ENCODE assay signal across 18 mouse cellular contexts in genomic region chr7:36678510-36678909, GRCm38 (mm10). TPM values are rescaled to one million over a fixed set of nuclear protein-coding genes. Genes with fewer than 3 reads are reported as not detected.
DNase-seq lines count a peak whose midpoint lies in the region; ATAC-seq lines count a peak whose summit lies in the region.
"Had no signal": no experiment of that assay in that cellular context is flagged by ENCODE, and none has a peak within 500 bp of the region (broad histone marks: within the 10 kb centered on the region; RNA-seq: fewer than 3 reads in every experiment).

No protein-coding gene starts in this region.

- no peak for ATAC-seq in kidney, embryonic 15.5 days (replicated peaks; ENCODE audit: low FRiP score)
- ATAC-seq in forebrain, embryonic 14.5 days: no peak
- ATAC-seq in neural tube, embryonic 12.5 days (ENCODE audit: low FRiP score, low read depth): 0 out of 2 replicates have a peak, but pooled peaks have one; percentile 31

- no peak overlapping the region for H3K9ac ChIP-seq in kidney, embryonic 15.5 days
- H3K9ac ChIP-seq in forebrain, embryonic 14.5 days (ENCODE audit: low read length): no peak overlapping the region
- H3K9ac ChIP-seq in neural tube, embryonic 12.5 days: no peak overlapping the region
- H3K9ac ChIP-seq: embryonic facial prominence, embryonic 12.5 days; heart, embryonic 15.5 days; limb, embryonic 15.5 days had no signal

- H3K27ac ChIP-seq in kidney, embryonic 15.5 days: no peak overlapping the region
- H3K27ac ChIP-seq in forebrain, embryonic 14.5 days (ENCODE audit: low read depth, low read length): no peak overlapping the region
- no peak overlapping the region for H3K27ac ChIP-seq in neural tube, embryonic 12.5 days
- H3K27ac ChIP-seq: embryonic facial prominence, embryonic 12.5 days; heart, embryonic 15.5 days; limb, embryonic 15.5 days had no signal

- H3K27me3 ChIP-seq in kidney, embryonic 15.5 days: peaks cover 68% of the 10 kb centered on the region
- H3K27me3 ChIP-seq in forebrain, embryonic 14.5 days (replicated peaks; ENCODE audit: control insufficient read depth, insufficient read depth, low read length): 0 out of 2 replicates have a peak, but pooled peaks cover 3% of the 10 kb centered on the region
- peaks cover 6% of the 10 kb centered on the region; the same call in 1 of the 2 replicates for H3K27me3 ChIP-seq in neural tube, embryonic 12.5 days (replicated peaks)
- H3K27me3 ChIP-seq: CH12.LX had no signal

- no peaks in the 10 kb centered on the region for H3K36me3 ChIP-seq in kidney, embryonic 15.5 days
- no peaks in the 10 kb centered on the region for H3K36me3 ChIP-seq in forebrain, embryonic 14.5 days (ENCODE audit: control insufficient read depth, insufficient read depth, low read length)
- H3K36me3 ChIP-seq in neural tube, embryonic 12.5 days: no peaks in the 10 kb centered on the region
- H3K36me3 ChIP-seq: embryonic facial prominence, embryonic 12.5 days; heart, embryonic 15.5 days; limb, embryonic 15.5 days had no signal

- 10% methylated on average over 10 of the region's 10 CpGs for WGBS in kidney, embryonic 15.5 days
- 4% methylated on average over 10 of the region's 10 CpGs for WGBS in forebrain, embryonic 14.5 days
- WGBS in neural tube, embryonic 12.5 days: 4% methylated on average over 10 of the region's 10 CpGs

- no peaks in the 10 kb centered on the region for H3K9me3 ChIP-seq in kidney, embryonic 15.5 days (replicated peaks)
- H3K9me3 ChIP-seq in forebrain, embryonic 14.5 days (replicated peaks; ENCODE audit: control insufficient read depth, low read length): no peaks in the 10 kb centered on the region
- no peaks in the 10 kb centered on the region for H3K9me3 ChIP-seq in neural tube, embryonic 12.5 days
- H3K9me3 ChIP-seq: embryonic facial prominence, embryonic 12.5 days; heart, embryonic 15.5 days; limb, embryonic 15.5 days had no signal

- H3K4me2 ChIP-seq in kidney, embryonic 15.5 days: 0 out of 2 replicates have a peak overlapping the region, but pooled peaks have one; percentile 8
- peak overlapping the region; percentile 57; the same call in 1 of the 2 replicates for H3K4me2 ChIP-seq in forebrain, embryonic 14.5 days (ENCODE audit: low read length)
- peak overlapping the region; percentile 65 for H3K4me2 ChIP-seq in neural tube, embryonic 12.5 days (replicated peaks)
- H3K4me2 ChIP-seq: embryonic facial prominence, embryonic 12.5 days; heart, embryonic 15.5 days; limb, embryonic 15.5 days had no signal

- peaks cover 16% of the 10 kb centered on the region for H3K4me1 ChIP-seq in kidney, embryonic 15.5 days
- H3K4me1 ChIP-seq in forebrain, embryonic 14.5 days (ENCODE audit: control insufficient read depth, insufficient read depth, low read length): peaks cover 5% of the 10 kb centered on the region; the same call in 1 of the 2 replicates
- peaks cover 22% of the 10 kb centered on the region for H3K4me1 ChIP-seq in neural tube, embryonic 12.5 days

- DNase-seq in kidney, adult 8-10 months: no peak
- peak; percentile 94 for DNase-seq in R1 (ENCODE audit: low read depth, low spot score)
- DNase-seq in forebrain, embryonic 14.5 days (ENCODE audit: low spot score): no peak
- no peak for DNase-seq in adrenal gland, adult 18-20 months (ENCODE audit: low spot score in 2 of 2)
- DNase-seq in testis, postnatal 10 days (ENCODE audit: low spot score): no peak
- DNase-seq: adrenal gland, postnatal 36 days; cerebellum, adult 11-12 months; gastrocnemius, postnatal 36 days; kidney, postnatal 14 days; layer of hippocampus, postnatal 36 days; lung, adult 2 months; right cerebral cortex, postnatal 14 days had no signal

- H3K4me3 ChIP-seq in kidney, embryonic 15.5 days (replicated peaks): 0 out of 2 replicates have a peak overlapping the region, but pooled peaks have one; percentile 2
- no peak overlapping the region for H3K4me3 ChIP-seq in forebrain, embryonic 14.5 days (ENCODE audit: low read depth, low read length)
- no peak overlapping the region for H3K4me3 ChIP-seq in neural tube, embryonic 12.5 days
- H3K4me3 ChIP-seq: embryonic facial prominence, embryonic 12.5 days; heart, embryonic 15.5 days; limb, embryonic 15.5 days had no signal

RNA-seq across cellular contexts. Expression of gene Tshz3, which starts 19.4 kb away (rescaled TPM):
- 9.1 and 12.3 TPM in 2 replicates for polyA plus RNA-seq in kidney, embryonic 15.5 days (2015; fragmentation: Nextera tagmentation; extraction: Ambion mirVana)
- polyA plus RNA-seq in forebrain, embryonic 14.5 days (2014; fragmentation: Nextera tagmentation; extraction: Ambion mirVana): 10.3 and 13.7 TPM in 2 replicates
- polyA plus RNA-seq in neural tube, embryonic 12.5 days (2016; fragmentation: Nextera tagmentation; extraction: Ambion mirVana): 26.2 and 29.8 TPM in 2 replicates
- 1 to 10 TPM; 3.4 to 3.8 TPM for total RNA-seq in adrenal gland, adult 18-20 months (2021)
- total RNA-seq: CH12.LX had no signal

Comparison
In these comparisons a context has a peak if more than half of its experiments do, and no peak if none do; other contexts are left out.
1. H3K4me2 ChIP-seq: peak in every context shown above with its lines; median percentile 65 in neural tube, embryonic 12.5 days; 57 in forebrain, embryonic 14.5 days; 8 in kidney, embryonic 15.5 days.